Mouse (Mus musculus) heart, postnatal 0 days (tissue): Measurements from ENCODE around the gene Asprv1.

Source experiments
- CTCF ChIP-seq: IDR thresholded peaks from 2 replicates; pipeline ENCODE4 v1.5.1; 2016; ENCODE audit warnings: antibody characterized with exemption, control low read depth, low read depth
- EP300 ChIP-seq: IDR thresholded peaks from 2 replicates; pipeline ENCODE4 v1.6.1; 2016; ENCODE audit warnings: antibody characterized with exemption, low read depth

DNA sequence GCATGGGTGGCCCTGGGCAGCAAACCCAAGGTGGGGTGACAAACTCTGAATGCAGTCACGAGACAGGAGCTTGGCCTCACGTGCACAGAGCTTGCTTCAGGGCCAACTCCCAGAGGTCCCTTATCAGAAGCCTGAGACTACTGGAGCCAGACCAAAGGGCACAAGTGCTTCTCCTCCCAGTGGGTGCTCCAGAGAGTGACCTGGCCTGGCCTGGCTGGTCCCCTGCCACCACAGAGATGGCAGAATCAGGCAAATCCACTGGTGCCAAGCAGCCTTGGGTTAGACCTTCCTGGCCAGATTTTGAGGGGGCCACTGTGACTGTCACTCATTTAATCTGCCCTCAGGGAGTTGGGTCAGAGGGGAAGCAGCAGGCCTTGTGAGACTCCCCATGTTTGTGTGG is 8.5 kb downstream of the Asprv1 start:
- TF ChIP-seq EP300, result peak; percentile 34; the same call in 1 of the 2 replicates
- no peak for TF ChIP-seq CTCF
